Mouse (Mus musculus) forebrain, postnatal 0 days (tissue): Measurements from ENCODE around the gene Pigt. TPM values are rescaled to one million over a fixed set of nuclear protein-coding genes. Genes with fewer than 3 reads are reported as not detected.

ENCODE experiments used
- ATAC-seq: fragments of 200-750 bp; cut with Nextera tagmentation; 2 replicates; pipeline ENCODE4 v1.8.0; 2017; ENCODE audit warnings: mild to moderate bottlenecking, moderate library complexity
- DNase-seq: peaks from one replicate; pipeline ENCODE4 v3.0.0-alpha.2; 2015
- H3K27ac ChIP-seq: fragments of 300-500 bp; sonication (generic); 2 replicates; pipeline ENCODE4 v1.5.1; 2014; ENCODE audit warnings: low read depth, mild to moderate bottlenecking, antibody characterized with exemption, low read length, moderate library complexity, mixed read lengths
- H3K27me3 ChIP-seq: fragments of 300-500 bp; sonication (generic); 2 replicates; pipeline ENCODE4 v1.6.1; 2014; ENCODE audit warnings: mild to moderate bottlenecking, low read length, mixed read lengths; ENCODE audit not compliant: insufficient read depth
- H3K36me3 ChIP-seq: fragments of 300-500 bp; sonication (generic); 2 replicates; pipeline ENCODE4 v1.6.1; 2014; ENCODE audit warnings: mild to moderate bottlenecking, moderate library complexity; ENCODE audit not compliant: insufficient read depth
- H3K4me1 ChIP-seq: fragments of 300-500 bp; sonication (generic); 2 replicates; pipeline ENCODE4 v1.6.1; 2014; ENCODE audit warnings: antibody characterized with exemption; ENCODE audit not compliant: insufficient read depth
- H3K4me2 ChIP-seq: fragments of 300-500 bp; sonication (generic); 2 replicates; pipeline ENCODE4 v1.6.1; 2014; ENCODE audit warnings: low read depth, mild to moderate bottlenecking, moderate library complexity
- H3K4me3 ChIP-seq: fragments of 300-500 bp; sonication (generic); 2 replicates; pipeline ENCODE4 v1.5.1; 2014; ENCODE audit warnings: low read depth, low read length, mixed read lengths
- H3K9ac ChIP-seq: fragments of 300-500 bp; sonication (generic); 2 replicates; pipeline ENCODE4 v1.6.1; 2014; ENCODE audit warnings: mild to moderate bottlenecking
- H3K9me3 ChIP-seq: fragments of 300-500 bp; sonication (generic); 2 replicates; pipeline ENCODE4 v1.6.1; 2016; ENCODE audit warnings: low read length
- CTCF ChIP-seq: sonication (generic); IDR thresholded peaks from 2 replicates; pipeline ENCODE4 v1.5.1; 2016; ENCODE audit warnings: antibody characterized with exemption, control low read depth, low read depth
- WGBS: fragments of 180-500 bp; shearing (Covaris S2); extraction: QIAGEN DNeasy Blood & Tissue Kit; methylation state at CpG from one replicate; pipeline ENCODE4 v1.1.7; 2014; 5-methylcytosine and 5-hydroxymethylcytosine counted together
- polyA plus RNA-seq: library from polyadenylated mRNA; unstranded; fragments of >200 nt; fragmentation: Nextera tagmentation; extraction: Ambion mirVana; gene quantifications from 2 replicates; pipeline ENCODE4 v1.2.1, GENCODE M21; 2015
- total RNA-seq: library from RNA; depleted of rRNA; stranded (reverse); fragments of >200 nt; gene quantifications from 2 replicates; pipeline ENCODE4 v1.2.3, GENCODE M21; 2014

Gene Pigt
- total and polyA plus RNA-seq, 2 experiments from 2014 or later, result 77.6 to 93.8 TPM

GRCm38 (mm10) chr2:164453887-164454500, 43.3 kb upstream of the Pigt start:
- TF ChIP-seq CTCF, result no peak

GRCm38 (mm10) chr2:164454846-164455245, 42.5 kb upstream of the Pigt start:
- H3K9me3 ChIP-seq, result no peaks in the 10 kb centered on the region
- no peak for TF ChIP-seq CTCF
- H3K4me3 ChIP-seq, result no peak overlapping the region
- H3K9ac ChIP-seq, result no peak overlapping the region
- ATAC-seq (no peak), DNase-seq (no peak)
- H3K4me1 ChIP-seq, result no peaks in the 10 kb centered on the region
- WGBS, result 70% methylated on average over 10 of the region's 10 CpGs
- H3K27ac ChIP-seq, result no peak overlapping the region
- no peak overlapping the region for H3K4me2 ChIP-seq
- H3K27me3 ChIP-seq, result no peaks in the 10 kb centered on the region
- H3K36me3 ChIP-seq, result no peaks in the 10 kb centered on the region

More at GRCm38 (mm10) chr2:164453887-164454500, 43.3 kb upstream of the Pigt start:
- no peaks in the 10 kb centered on the region for H3K27me3 ChIP-seq
- no peak overlapping the region for H3K4me3 ChIP-seq
- no peak for ATAC-seq
- DNase-seq, result no peak
- no peaks in the 10 kb centered on the region for H3K36me3 ChIP-seq
- no peaks in the 10 kb centered on the region for H3K9me3 ChIP-seq
- H3K4me1 ChIP-seq, result no peaks in the 10 kb centered on the region
- no peak overlapping the region for H3K27ac ChIP-seq
- no peak overlapping the region for H3K9ac ChIP-seq
- 76% methylated on average over 7 of the region's 7 CpGs for WGBS
- no peak overlapping the region for H3K4me2 ChIP-seq

DNA sequence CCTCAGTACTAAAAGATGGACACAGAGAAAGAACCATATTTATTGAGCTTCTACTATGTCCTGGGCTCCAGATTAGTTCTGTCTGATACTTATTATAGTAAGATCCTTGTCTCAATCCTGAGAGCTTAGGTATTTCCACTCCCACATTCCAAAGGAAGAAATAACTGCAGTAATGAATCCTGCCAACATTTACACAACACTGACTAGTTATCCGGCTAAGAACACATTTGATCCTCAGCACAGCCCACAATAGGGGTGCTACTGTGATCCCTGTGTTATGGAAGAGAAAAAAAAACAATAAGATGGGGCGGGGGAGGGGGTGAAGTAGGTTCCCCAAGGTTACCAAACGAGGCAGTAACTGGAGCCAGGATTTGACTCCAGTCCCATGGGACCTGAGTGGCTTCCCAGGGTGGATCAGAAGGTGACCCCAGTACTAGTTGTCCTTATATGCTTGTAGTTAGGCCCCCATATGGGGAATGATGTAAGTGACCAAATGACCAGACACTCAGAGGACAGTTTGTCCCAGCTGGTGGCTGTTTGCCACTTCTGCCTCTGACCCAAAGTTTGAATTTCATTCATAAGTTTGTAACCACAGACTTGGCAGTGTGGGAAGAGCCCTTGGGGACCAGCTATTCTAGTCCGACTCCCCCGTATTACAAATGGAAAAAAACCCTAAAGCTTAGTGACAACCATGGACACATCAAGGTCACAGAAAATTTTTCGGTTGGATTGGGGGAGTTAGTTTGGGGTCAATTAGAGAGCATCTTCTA, 41.7 kb upstream of the Pigt start:
- H3K27me3 ChIP-seq, result no peaks in the 10 kb centered on the region

GRCm38 (mm10) chr2:164456413-164456812, 40.9 kb upstream of the Pigt start:
- Histone ChIP-seq H3K4me2 (peak overlapping the region; percentile 37), H3K9me3 (no peaks in the 10 kb centered on the region), H3K4me1 (no peaks in the 10 kb centered on the region), H3K27ac (no peak overlapping the region), H3K4me3 (no peak overlapping the region), H3K9ac (peak overlapping the region; percentile 45; the same call in 1 of the 2 replicates), H3K36me3 (no peaks in the 10 kb centered on the region), H3K27me3 (no peaks in the 10 kb centered on the region)
- no peak for ATAC-seq
- 100% methylated on average over 1 of the region's 1 CpGs for WGBS
- no peak for TF ChIP-seq CTCF
- no peak for DNase-seq

More for the DNA sequence above, 41.7 kb upstream of the Pigt start:
- no peak overlapping the region for H3K9ac ChIP-seq
- H3K27ac ChIP-seq, result no peak overlapping the region
- no peaks in the 10 kb centered on the region for H3K4me1 ChIP-seq
- no peak for TF ChIP-seq CTCF
- H3K36me3 ChIP-seq, result no peaks in the 10 kb centered on the region
- 74% methylated on average over 6 of the region's 6 CpGs for WGBS
- no peak overlapping the region for H3K4me3 ChIP-seq
- DNase-seq (no peak), ATAC-seq (no peak)
- no peak overlapping the region for H3K4me2 ChIP-seq
- no peaks in the 10 kb centered on the region for H3K9me3 ChIP-seq

DNA sequence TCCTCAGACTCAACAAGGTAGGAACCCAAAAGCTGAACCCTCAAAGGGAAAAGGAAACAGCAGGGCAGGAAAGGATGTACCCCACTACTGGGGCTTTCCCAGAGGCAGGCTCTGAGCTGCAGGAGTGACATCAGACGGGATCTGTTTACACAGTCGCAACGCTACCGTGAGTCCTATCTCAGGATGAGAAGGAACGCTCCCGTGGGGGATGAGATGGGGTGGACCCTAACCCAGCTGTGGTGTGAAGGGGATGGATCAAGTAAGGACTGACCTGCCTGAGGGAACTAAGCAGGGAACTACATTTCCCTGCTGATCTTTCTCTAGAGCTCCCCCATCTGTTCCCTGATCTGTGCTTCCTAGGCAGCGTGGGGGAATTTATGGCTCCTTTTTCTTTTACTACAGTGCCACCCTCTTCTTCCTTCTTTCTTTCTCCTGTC, 40.4 kb upstream of the Pigt start, which contains the start of gene Sys1:
Sys1 (plus strand) TSS at position 101 of the 437 bp plus-strand sequence.
- DNase-seq (peak; percentile 34), ATAC-seq (no peak)
- peaks cover 3% of the 10 kb centered on the region for H3K4me1 ChIP-seq
- TF ChIP-seq CTCF, result peak; percentile 43
- no peaks in the 10 kb centered on the region for H3K36me3 ChIP-seq
- H3K9ac ChIP-seq, result peak within 1 kb of the TSS; percentile 45
- peak within 1 kb of the TSS; percentile 24; the same call in 1 of the 2 replicates for H3K4me3 ChIP-seq
- H3K4me2 ChIP-seq, result peak within 1 kb of the TSS; percentile 37
- H3K9me3 ChIP-seq, result no peaks in the 10 kb centered on the region
- no peak within 1 kb of the TSS for H3K27ac ChIP-seq
- WGBS, result 3% methylated on average over 7 of the region's 7 CpGs
- no peaks in the 10 kb centered on the region for H3K27me3 ChIP-seq

- no peak for TF ChIP-seq CTCF
- H3K36me3 ChIP-seq, result 0 out of 2 replicates have a peak, but pooled peaks cover 1% of the 10 kb centered on the region
- ATAC-seq (no peak), DNase-seq (no peak)
- no peaks in the 10 kb centered on the region for H3K9me3 ChIP-seq
- 53% methylated on average over 7 of the region's 7 CpGs for WGBS
- H3K27ac ChIP-seq, result no peak overlapping the region
- H3K4me1 ChIP-seq, result peaks cover 7% of the 10 kb centered on the region
- H3K27me3 ChIP-seq, result no peaks in the 10 kb centered on the region
- no peak overlapping the region for H3K9ac ChIP-seq
- no peak overlapping the region for H3K4me2 ChIP-seq
- no peak overlapping the region for H3K4me3 ChIP-seq
These were observed 39.4 kb upstream of the Pigt start for GRCm38 (mm10) chr2:164457942-164458341.

GRCm38 (mm10) chr2:164458535-164458934, 38.8 kb upstream of the Pigt start:
- Histone ChIP-seq H3K4me2 (no peak overlapping the region), H3K27ac (no peak overlapping the region), H3K4me1 (peaks cover 7% of the 10 kb centered on the region), H3K9ac (no peak overlapping the region), H3K36me3 (peaks cover 5% of the 10 kb centered on the region; the same call in 1 of the 2 replicates), H3K27me3 (no peaks in the 10 kb centered on the region), H3K4me3 (no peak overlapping the region), H3K9me3 (no peaks in the 10 kb centered on the region)
- TF ChIP-seq CTCF, result no peak
- ATAC-seq (no peak), DNase-seq (no peak)
- 87% methylated on average over 8 of the region's 8 CpGs for WGBS
